ENCODE assay signal across 17 mouse cellular contexts in genomic region chr1:59633056-59633455, GRCm38 (mm10). TPM values are rescaled to one million over a fixed set of nuclear protein-coding genes. Genes with fewer than 3 reads are reported as not detected.
DNase-seq lines count a peak whose midpoint lies in the region; ATAC-seq lines count a peak whose summit lies in the region.
"Had no signal": no experiment of that assay in that cellular context is flagged by ENCODE, and none has a peak within 500 bp of the region (broad histone marks: within the 10 kb centered on the region; RNA-seq: fewer than 3 reads in every experiment).

No protein-coding gene starts in this region.

- no peak for DNase-seq in heart, postnatal 4 days
- peak; percentile 18 for DNase-seq in layer of hippocampus, adult 9-11 months
- no peak for DNase-seq in layer of hippocampus, postnatal 14 days (ENCODE audit: low spot score in 2 of 2)
- DNase-seq in embryonic facial prominence, embryonic 10.5 days (ENCODE audit: low spot score) = peak; percentile 34
- DNase-seq in limb, embryonic 10.5 days (ENCODE audit: low spot score) = no peak
- no peak for DNase-seq in adrenal gland, adult 18-20 months (ENCODE audit: low spot score in 2 of 2)
- DNase-seq: adrenal gland, adult 8-10 months; cerebellum, adult 9-11 months; lung, postnatal 4 days; right cerebral cortex, postnatal 25 days; thymus, postnatal 36 days had no signal

- ATAC-seq in heart, embryonic 13.5 days (ENCODE audit: extremely low read depth, insufficient number of reproducible peaks, low FRiP score, low TSS enrichment) = no peak
- ATAC-seq: forebrain, embryonic 13.5 days; hindbrain, postnatal 0 days; midbrain, embryonic 13.5 days had no signal

- peak overlapping the region; percentile 33; the same call in 1 of the 2 replicates for H3K27ac ChIP-seq in heart, embryonic 13.5 days (replicated peaks)
- peak overlapping the region; percentile 60 for H3K27ac ChIP-seq in embryonic facial prominence, embryonic 10.5 days (replicated peaks)
- H3K27ac ChIP-seq in limb, embryonic 10.5 days = peak overlapping the region; percentile 61; the same call in 1 of the 2 replicates
- H3K27ac ChIP-seq: forebrain, embryonic 13.5 days; heart, embryonic 15.5 days; hindbrain, postnatal 0 days; liver, embryonic 15.5 days; midbrain, embryonic 13.5 days had no signal

- H3K4me2 ChIP-seq in heart, embryonic 13.5 days = peak overlapping the region; percentile 31
- H3K4me2 ChIP-seq: forebrain, embryonic 13.5 days; heart, embryonic 15.5 days; liver, embryonic 15.5 days; midbrain, embryonic 13.5 days had no signal

- peak overlapping the region; percentile 24; the same call in 1 of the 2 replicates for H3K9ac ChIP-seq in heart, embryonic 13.5 days
- H3K9ac ChIP-seq: forebrain, embryonic 13.5 days; heart, embryonic 15.5 days; liver, embryonic 15.5 days; midbrain, embryonic 13.5 days had no signal

- H3K9me3 ChIP-seq in heart, embryonic 13.5 days = no peaks in the 10 kb centered on the region
- H3K9me3 ChIP-seq in embryonic facial prominence, embryonic 10.5 days = no peaks in the 10 kb centered on the region
- no peaks in the 10 kb centered on the region for H3K9me3 ChIP-seq in limb, embryonic 10.5 days (replicated peaks)
- H3K9me3 ChIP-seq: forebrain, embryonic 13.5 days; heart, embryonic 15.5 days; liver, embryonic 15.5 days; midbrain, embryonic 13.5 days had no signal

- 0 out of 2 replicates have a peak, but pooled peaks cover 3% of the 10 kb centered on the region for H3K27me3 ChIP-seq in heart, embryonic 13.5 days (replicated peaks)
- H3K27me3 ChIP-seq in embryonic facial prominence, embryonic 10.5 days (replicated peaks; ENCODE audit: low read depth, poor library complexity, severe bottlenecking) = no peaks in the 10 kb centered on the region
- H3K27me3 ChIP-seq in limb, embryonic 10.5 days (ENCODE audit: low read depth, poor library complexity, severe bottlenecking) = no peaks in the 10 kb centered on the region
- H3K27me3 ChIP-seq: forebrain, embryonic 13.5 days; heart, embryonic 15.5 days; liver, embryonic 15.5 days; midbrain, embryonic 13.5 days had no signal

- 19% methylated on average over 6 of the region's 6 CpGs for WGBS in heart, embryonic 13.5 days
- WGBS in embryonic facial prominence, embryonic 10.5 days = 27% methylated on average over 6 of the region's 6 CpGs
- WGBS in limb, embryonic 10.5 days = 23% methylated on average over 6 of the region's 6 CpGs

- H3K4me1 ChIP-seq in heart, embryonic 13.5 days = peaks cover 16% of the 10 kb centered on the region
- peaks cover 23% of the 10 kb centered on the region for H3K4me1 ChIP-seq in embryonic facial prominence, embryonic 10.5 days
- peaks cover 14% of the 10 kb centered on the region for H3K4me1 ChIP-seq in limb, embryonic 10.5 days
- H3K4me1 ChIP-seq: forebrain, embryonic 13.5 days; heart, embryonic 15.5 days; midbrain, embryonic 13.5 days had no signal

- no peaks in the 10 kb centered on the region for H3K36me3 ChIP-seq in heart, embryonic 13.5 days
- no peaks in the 10 kb centered on the region for H3K36me3 ChIP-seq in embryonic facial prominence, embryonic 10.5 days (replicated peaks)
- no peaks in the 10 kb centered on the region for H3K36me3 ChIP-seq in limb, embryonic 10.5 days
- H3K36me3 ChIP-seq: heart, embryonic 15.5 days; liver, embryonic 15.5 days; midbrain, embryonic 13.5 days had no signal

- no peak overlapping the region for H3K4me3 ChIP-seq in heart, embryonic 13.5 days
- no peak overlapping the region for H3K4me3 ChIP-seq in embryonic facial prominence, embryonic 10.5 days
- no peak overlapping the region for H3K4me3 ChIP-seq in limb, embryonic 10.5 days
- H3K4me3 ChIP-seq: forebrain, embryonic 13.5 days; heart, embryonic 15.5 days; liver, embryonic 15.5 days; midbrain, embryonic 13.5 days had no signal

RNA-seq across cellular contexts. Expression of gene Sumo1, which starts 37.6 kb away (rescaled TPM):
- polyA plus RNA-seq in heart, embryonic 13.5 days (2015; fragmentation: Nextera tagmentation; extraction: Ambion mirVana) = 223 and 245 TPM in 2 replicates
- total RNA-seq in heart, postnatal 4 days (2021) = 10 to 100 TPM; 68.4 to 71.9 TPM
- 100 to 1,000 TPM; 101 to 105 TPM for total RNA-seq in layer of hippocampus, postnatal 14 days (2021)
- polyA plus RNA-seq in embryonic facial prominence, embryonic 10.5 days (2016; fragmentation: Nextera tagmentation; extraction: Ambion mirVana) = 564 and 568 TPM in 2 replicates
- polyA plus RNA-seq in limb, embryonic 10.5 days (2016; fragmentation: Nextera tagmentation; extraction: Ambion mirVana) = 583 and 618 TPM in 2 replicates
- 100 to 1,000 TPM; 114 to 143 TPM for total RNA-seq in adrenal gland, adult 18-20 months (2021)

RNA-seq across cellular contexts. Expression of gene Nop58, which starts 51.7 kb away (rescaled TPM):
- polyA plus RNA-seq in heart, embryonic 13.5 days (2015; fragmentation: Nextera tagmentation; extraction: Ambion mirVana) = 157 and 158 TPM in 2 replicates
- 10 to 100 TPM; 90.9 to 95.8 TPM for total RNA-seq in heart, postnatal 4 days (2021)
- total RNA-seq in layer of hippocampus, postnatal 14 days (2021) = 10 to 100 TPM; 64.1 to 68.6 TPM
- 317 and 319 TPM in 2 replicates for polyA plus RNA-seq in embryonic facial prominence, embryonic 10.5 days (2016; fragmentation: Nextera tagmentation; extraction: Ambion mirVana)
- 292 and 307 TPM in 2 replicates for polyA plus RNA-seq in limb, embryonic 10.5 days (2016; fragmentation: Nextera tagmentation; extraction: Ambion mirVana)
- total RNA-seq in adrenal gland, adult 18-20 months (2021) = 100 to 1,000 TPM; 100 to 124 TPM

Comparison
In these comparisons a context has a peak if more than half of its experiments do, and no peak if none do; other contexts are left out.
1. DNase-seq: peak in layer of hippocampus, adult 9-11 months (single experiment) and embryonic facial prominence, embryonic 10.5 days (single experiment); none in heart, postnatal 4 days (single experiment), layer of hippocampus, postnatal 14 days (0 of 2), limb, embryonic 10.5 days (single experiment) and adrenal gland, adult 18-20 months (0 of 2).
2. Peak in every context shown above with its lines, with median percentiles within 50 percentile points of each other: H3K27ac ChIP-seq.